Mouse (Mus musculus) erythroblast, embryonic 14.5 days (primary cell): ENCODE results near the gene Cemip. TPM values are rescaled to one million over a fixed set of nuclear protein-coding genes. Genes with fewer than 3 reads are reported as not detected.
"Not testable (repeated sequence)": the region's sequence is repeated elsewhere in the genome, so short reads cannot be mapped to it uniquely, and the experiment has no call there.

Experiments
- H3K27me3 ChIP-seq: 2 replicates; pipeline ENCODE4 v1.6.1; 2012; ENCODE audit warnings: inconsistent platforms; ENCODE audit not compliant: control insufficient read depth
- H3K36me3 ChIP-seq: 2 replicates; pipeline ENCODE4 v1.6.1; 2012; ENCODE audit warnings: mild to moderate bottlenecking, inconsistent platforms; ENCODE audit not compliant: control insufficient read depth
- H3K4me1 ChIP-seq: 2 replicates; pipeline ENCODE4 v1.6.1; 2012; ENCODE audit warnings: inconsistent platforms; ENCODE audit not compliant: control insufficient read depth
- H3K4me3 ChIP-seq: replicated peaks from 2 replicates; pipeline ENCODE3; 2012; ENCODE audit warnings: moderate library complexity, mild to moderate bottlenecking, inconsistent platforms
- H3K9me3 ChIP-seq: 2 replicates; pipeline ENCODE4 v1.6.1; 2012; ENCODE audit warnings: low read length, inconsistent platforms, mixed read lengths; ENCODE audit not compliant: control insufficient read depth
- GATA1 ChIP-seq: IDR thresholded peaks from 2 replicates; pipeline ENCODE4 v1.6.1; 2012; ENCODE audit warnings: low read length, inconsistent platforms, mixed read lengths
- TAL1 ChIP-seq: IDR thresholded peaks from 3 replicates; pipeline ENCODE4 v1.6.1; 2012; ENCODE audit warnings: low read length, inconsistent platforms, mixed read lengths
- polyA plus RNA-seq: library from polyadenylated mRNA; stranded (reverse); fragments of >175 nt; gene quantifications from 2 replicates; pipeline ENCODE4 v1.2.3, GENCODE M21; 2012

Cemip gene
- polyA plus RNA-seq, 1 experiment = 0.01 TPM

DNA sequence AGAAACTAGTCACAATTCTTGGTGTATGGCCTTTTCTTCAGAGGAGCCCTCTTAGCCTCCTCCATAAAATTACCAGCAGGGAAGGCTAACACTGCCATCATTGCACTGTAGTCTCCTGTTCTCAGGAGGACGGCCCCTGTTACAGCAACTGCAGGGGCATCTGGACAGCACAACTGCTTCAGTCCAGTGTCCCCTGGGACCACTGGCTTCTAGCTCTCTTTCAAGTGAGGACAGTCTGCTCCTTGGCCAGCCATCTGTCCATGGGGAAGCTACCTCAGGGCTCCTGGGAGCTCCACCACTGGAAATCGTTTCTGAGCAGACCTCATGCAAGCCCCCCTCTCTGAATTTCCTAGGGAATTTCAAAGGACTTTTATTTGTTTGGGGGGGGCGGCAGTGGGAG, 185.8 kb downstream of the Cemip start:
- TF ChIP-seq TAL1 (no peak), GATA1 (no peak)
- Histone ChIP-seq H3K9me3 (no peaks in the 10 kb centered on the region), H3K4me3 (no peak overlapping the region), H3K4me1 (peaks cover 21% of the 10 kb centered on the region), H3K27me3 (no peaks in the 10 kb centered on the region), H3K36me3 (peaks cover 53% of the 10 kb centered on the region)

DNA sequence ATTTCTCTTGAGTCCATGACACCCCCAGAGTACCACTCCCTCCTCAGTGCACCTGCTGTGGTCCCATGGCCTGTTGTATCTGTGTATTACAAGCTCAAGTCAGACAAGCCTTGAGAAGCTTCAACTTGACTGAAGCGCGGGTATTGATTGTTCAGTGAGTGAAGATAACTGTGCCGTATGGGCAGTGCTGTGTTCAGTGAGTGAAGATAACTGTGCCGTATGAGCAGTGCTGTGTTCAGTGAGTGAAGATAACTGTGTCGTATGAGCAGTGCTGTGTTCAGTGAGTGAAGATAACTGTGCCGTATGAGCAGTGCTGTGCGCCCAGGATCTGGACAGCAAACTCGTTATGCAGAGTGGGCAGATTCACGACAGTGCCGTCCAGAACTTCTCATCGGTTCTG, 188.0 kb downstream of the Cemip start:
- H3K9me3 ChIP-seq = no peaks in the 10 kb centered on the region
- TF ChIP-seq GATA1 = no peak
- no peak for TF ChIP-seq TAL1
- H3K36me3 ChIP-seq = peaks cover 67% of the 10 kb centered on the region
- no peak overlapping the region for H3K4me3 ChIP-seq
- no peaks in the 10 kb centered on the region for H3K27me3 ChIP-seq
- H3K4me1 ChIP-seq = peaks cover 32% of the 10 kb centered on the region

DNA sequence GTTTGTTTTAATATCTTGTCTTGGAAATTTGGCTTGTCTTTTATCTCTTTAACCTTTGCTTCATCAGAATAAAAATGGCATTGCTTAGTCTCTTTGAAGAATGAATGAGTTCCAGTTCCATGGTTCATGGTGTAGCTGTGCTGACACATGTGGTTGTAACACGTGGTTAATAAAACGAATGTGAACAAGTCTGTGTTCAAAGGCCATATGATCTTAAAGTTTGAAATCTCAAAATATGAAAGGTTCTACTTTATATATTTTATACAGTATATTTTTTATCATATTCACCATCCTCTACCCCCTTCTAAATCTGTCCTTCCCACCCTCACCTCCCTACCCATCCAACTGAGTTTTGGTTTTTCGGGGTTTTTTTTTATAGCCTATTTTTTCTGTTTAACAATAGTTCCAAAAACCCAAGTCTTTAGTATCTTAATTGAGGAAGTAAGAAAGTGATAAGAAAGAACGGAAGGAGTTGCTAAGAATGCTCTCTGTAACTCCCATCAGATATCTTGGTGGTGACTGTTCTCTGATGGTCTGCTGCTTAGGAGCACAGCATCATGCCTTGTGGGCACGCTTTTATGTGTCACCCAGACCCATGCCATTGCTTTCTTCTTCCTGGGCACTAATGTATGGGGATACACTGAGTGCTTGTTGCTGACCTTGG, 190.1 kb downstream of the Cemip start:
- TF ChIP-seq GATA1 (no peak), TAL1 (no peak)
- no peaks in the 10 kb centered on the region for H3K9me3 ChIP-seq
- H3K27me3 ChIP-seq = no peaks in the 10 kb centered on the region
- peaks cover 63% of the 10 kb centered on the region for H3K36me3 ChIP-seq
- H3K4me1 ChIP-seq = peaks cover 46% of the 10 kb centered on the region
- no peak overlapping the region for H3K4me3 ChIP-seq

DNA sequence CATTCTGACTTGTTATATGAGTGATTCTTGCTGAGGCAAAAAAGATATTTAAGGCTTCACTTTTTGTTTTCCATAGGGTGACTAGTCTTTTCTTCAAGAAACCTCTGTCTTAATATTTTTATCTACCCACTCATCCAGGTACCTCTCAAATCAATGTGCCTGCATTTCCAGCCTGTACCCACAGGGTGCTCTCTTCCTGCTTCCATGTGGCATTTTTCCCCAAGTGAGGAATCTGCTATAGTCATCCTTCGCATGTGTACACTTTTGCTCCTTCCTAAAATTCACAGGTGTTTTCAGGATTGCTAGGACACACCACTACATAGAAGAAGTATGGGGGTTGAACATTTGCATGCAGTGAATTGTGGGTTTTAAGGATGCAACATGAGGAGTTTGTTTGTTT, 192.0 kb downstream of the Cemip start:
- Histone ChIP-seq H3K9me3 (no peaks in the 10 kb centered on the region), H3K4me3 (no peak overlapping the region), H3K27me3 (no peaks in the 10 kb centered on the region), H3K36me3 (peaks cover 48% of the 10 kb centered on the region), H3K4me1 (peaks cover 59% of the 10 kb centered on the region)
- no peak for TF ChIP-seq GATA1
- no peak for TF ChIP-seq TAL1

DNA sequence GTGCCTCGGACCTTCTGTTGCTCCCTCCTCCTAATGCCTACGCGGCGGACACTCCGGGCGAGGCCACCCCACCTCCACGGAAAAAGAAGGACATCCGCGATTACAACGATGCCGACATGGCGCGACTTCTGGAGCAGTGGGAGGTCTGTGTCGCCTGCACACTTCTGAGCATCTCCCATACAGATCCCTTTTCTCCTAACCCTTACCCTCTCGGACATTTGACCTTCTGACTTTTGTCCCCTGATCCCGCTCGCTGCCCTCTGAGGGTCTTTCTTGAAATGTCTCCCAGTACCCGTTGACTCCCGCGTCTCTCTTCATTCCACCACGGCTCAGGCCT, 194.0 kb downstream of the Cemip start:
- Histone ChIP-seq H3K9me3 (no peaks in the 10 kb centered on the region), H3K27me3 (no peaks in the 10 kb centered on the region), H3K4me3 (peak overlapping the region; percentile 68), H3K36me3 (peaks cover 35% of the 10 kb centered on the region), H3K4me1 (peaks cover 57% of the 10 kb centered on the region)
- no peak for TF ChIP-seq TAL1
- no peak for TF ChIP-seq GATA1

DNA sequence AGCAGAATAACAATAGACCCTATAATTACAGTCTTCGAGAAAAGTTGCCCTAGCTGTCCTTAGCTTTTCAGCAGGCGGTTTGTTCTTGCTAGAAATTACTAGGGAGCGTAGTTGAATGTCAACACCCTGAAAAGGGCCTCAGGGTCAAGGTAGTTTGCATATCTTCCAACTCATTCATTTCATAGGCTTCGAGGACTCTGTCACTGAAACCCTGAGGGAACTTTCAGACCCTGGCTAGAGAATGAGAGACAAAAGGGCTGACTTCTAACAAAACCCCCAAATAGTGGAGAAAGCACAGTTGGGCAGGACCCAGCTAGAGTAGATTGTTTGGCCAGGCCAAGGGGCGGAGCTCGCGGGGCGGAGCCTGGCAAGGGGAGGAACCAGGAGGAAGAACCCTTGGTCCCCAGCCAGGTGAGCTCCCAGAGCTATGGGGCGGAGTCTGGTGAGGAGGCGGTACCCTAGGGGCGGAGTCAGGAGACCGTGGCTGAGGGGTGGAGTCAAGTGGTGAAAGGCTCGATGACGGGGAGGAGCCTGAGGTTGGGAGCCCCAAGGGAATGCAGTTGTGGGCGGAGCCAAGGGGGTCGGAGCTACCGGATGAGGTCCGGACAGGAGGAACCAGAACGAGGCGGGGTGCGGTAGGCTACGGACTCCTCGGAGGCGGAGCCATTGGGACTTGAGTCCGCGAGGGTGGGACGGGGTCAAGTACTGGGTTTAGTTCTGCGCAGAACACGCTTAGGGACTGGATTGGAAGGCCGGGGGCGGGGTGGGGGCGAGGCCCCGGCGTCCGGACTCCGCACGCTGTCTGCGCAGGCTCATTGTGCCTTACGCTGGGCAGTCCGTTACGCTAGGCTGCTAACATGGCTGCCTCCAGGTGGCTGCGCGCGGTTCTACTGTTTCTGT, 194.6 kb downstream of the Cemip start:
- Histone ChIP-seq H3K9me3 (no peaks in the 10 kb centered on the region), H3K4me1 (peaks cover 63% of the 10 kb centered on the region), H3K36me3 (peaks cover 37% of the 10 kb centered on the region), H3K4me3 (peak overlapping the region; percentile 68), H3K27me3 (no peaks in the 10 kb centered on the region)
- TF ChIP-seq GATA1 (no peak), TAL1 (no peak)

DNA sequence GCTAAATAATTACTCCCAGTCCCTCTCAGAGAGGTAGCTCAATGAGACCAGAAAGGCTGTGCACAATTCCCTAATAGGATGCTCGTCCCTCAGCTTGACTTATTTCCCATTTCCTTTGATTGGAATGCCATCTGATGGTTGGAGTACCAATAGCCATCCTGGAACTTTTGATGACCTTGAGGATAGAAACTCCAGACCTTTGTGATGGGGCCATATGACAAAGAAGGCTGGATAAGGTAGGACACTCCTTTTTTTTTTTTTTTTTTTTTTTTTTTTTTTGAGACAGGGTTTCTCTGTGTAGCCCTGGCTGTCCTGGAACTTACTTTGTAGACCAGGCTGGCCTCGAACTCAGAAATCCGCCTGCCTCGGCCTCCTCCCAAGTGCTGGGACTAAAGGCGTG, 196.4 kb downstream of the Cemip start:
- peaks cover 26% of the 10 kb centered on the region for H3K36me3 ChIP-seq
- H3K4me1 ChIP-seq = peaks cover 78% of the 10 kb centered on the region
- not testable (repeated sequence) for H3K4me3 ChIP-seq, H3K27me3 ChIP-seq, H3K9me3 ChIP-seq

DNA sequence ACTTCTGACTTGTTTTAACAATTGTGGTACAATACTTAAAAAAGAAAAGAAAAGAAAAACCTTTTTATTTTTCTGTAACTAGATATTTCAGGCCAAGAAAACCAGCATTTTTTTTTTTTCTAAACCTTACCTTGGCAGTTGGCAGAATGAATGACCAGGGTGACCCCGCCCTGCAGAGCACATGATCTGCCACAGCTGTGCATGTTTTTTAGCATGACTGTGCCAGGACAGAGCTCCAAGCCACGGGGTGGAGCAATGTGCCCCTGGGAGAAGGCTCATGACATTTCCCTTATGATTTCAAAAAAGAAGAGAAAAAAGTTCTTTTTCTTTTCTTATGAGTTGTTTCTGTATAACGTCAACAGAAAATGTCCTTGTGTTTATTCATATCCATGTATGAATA, 196.9 kb downstream of the Cemip start:
- TF ChIP-seq GATA1 (no peak), TAL1 (no peak)
- Histone ChIP-seq H3K4me3 (no peak overlapping the region), H3K9me3 (no peaks in the 10 kb centered on the region), H3K4me1 (peaks cover 78% of the 10 kb centered on the region), H3K36me3 (peaks cover 21% of the 10 kb centered on the region), H3K27me3 (no peaks in the 10 kb centered on the region)

DNA sequence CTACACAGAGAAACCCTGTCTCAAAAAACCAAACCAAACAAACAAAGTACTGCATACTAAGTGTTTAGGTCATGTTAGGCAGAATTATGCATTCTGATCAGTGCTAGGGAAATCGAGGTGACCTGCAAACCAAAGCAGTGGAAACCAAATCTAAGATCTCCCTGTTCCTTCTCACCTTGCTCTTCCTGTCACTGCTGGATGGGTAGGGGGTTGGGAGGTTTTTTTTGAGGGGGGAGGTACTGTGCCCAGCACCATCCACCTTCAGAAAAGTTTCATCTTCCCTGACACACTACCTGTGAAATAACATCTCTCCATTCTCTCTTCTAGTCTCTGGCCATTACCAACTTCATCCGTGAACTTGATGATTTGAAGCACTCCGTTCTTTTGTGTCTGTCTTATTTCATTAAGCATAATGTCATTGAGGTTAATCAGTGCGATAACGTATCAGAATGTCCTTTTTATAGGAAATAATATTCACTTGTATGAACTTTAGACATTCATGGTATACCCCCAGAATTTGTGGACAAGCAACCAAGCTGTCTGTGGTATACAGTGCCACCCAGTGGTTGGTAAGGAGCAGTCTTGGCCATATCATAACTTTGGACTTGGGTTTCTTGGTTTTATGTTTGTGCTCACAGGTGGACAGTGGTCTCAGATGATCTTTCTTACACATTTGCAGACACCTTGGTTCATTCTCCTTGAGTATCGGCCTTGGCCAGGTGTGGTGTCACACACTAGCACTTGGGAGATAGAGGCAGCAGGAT, 199.8 kb downstream of the Cemip start:
- peaks cover 32% of the 10 kb centered on the region for H3K36me3 ChIP-seq
- TF ChIP-seq TAL1 (no peak), GATA1 (no peak)
- H3K4me3 ChIP-seq = peak overlapping the region; percentile 94
- no peaks in the 10 kb centered on the region for H3K27me3 ChIP-seq
- H3K4me1 ChIP-seq = peaks cover 73% of the 10 kb centered on the region
- H3K9me3 ChIP-seq = no peaks in the 10 kb centered on the region; the same call in 1 of the 2 replicates
